Mouse (Mus musculus) spleen, adult 2 months (tissue): ENCODE results near the gene Aff2.

ENCODE experiments used
- CTCF ChIP-seq: fragments of 200-500 bp; IDR thresholded peaks from 2 replicates; pipeline ENCODE4 v1.5.1; 2011; ENCODE audit warnings: mild to moderate bottlenecking, inconsistent platforms; ENCODE audit not compliant: insufficient read depth, insufficient read length, insufficient replicate concordance; ENCODE audit errors: extremely low read depth
- POLR2A ChIP-seq: fragments of 200-500 bp; IDR thresholded peaks from 2 replicates; pipeline ENCODE4 v1.6.1; 2011; ENCODE audit warnings: low read depth, low read length, inconsistent platforms

GRCm38 (mm10) chrX:69818188-69818587 is 458.1 kb downstream of the Aff2 start:
- TF ChIP-seq POLR2A = no peak
- no peak for TF ChIP-seq CTCF
